10 mouse cellular contexts compared by ENCODE assay signal in the genomic region with DNA sequence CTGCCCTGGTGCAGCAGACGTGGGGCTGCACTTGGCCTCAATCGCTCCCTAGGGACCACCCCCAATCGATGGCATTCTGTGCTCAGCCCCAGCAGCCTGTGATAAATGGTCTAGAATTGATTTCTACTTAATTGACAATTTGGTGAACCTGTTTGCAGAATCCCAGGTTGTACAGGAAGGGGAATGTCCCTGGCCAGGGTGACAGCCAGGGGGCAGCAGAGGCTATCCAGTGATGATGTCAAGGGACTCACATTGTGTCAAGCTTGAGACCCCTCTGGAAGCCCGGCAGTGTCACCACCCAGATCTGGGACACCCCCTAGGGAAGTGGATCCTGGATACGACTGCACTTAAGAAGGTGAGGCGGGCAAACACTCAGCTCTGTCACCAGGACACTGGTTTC. TPM values are rescaled to one million over a fixed set of nuclear protein-coding genes. Genes with fewer than 3 reads are reported as not detected.
DNase-seq lines count a peak whose midpoint lies in the region; TF ChIP-seq lines count a peak whose summit lies in the region.
"Had no signal": no experiment of that assay in that cellular context is flagged by ENCODE, and none has a peak within 500 bp of the region (broad histone marks: within the 10 kb centered on the region; RNA-seq: fewer than 3 reads in every experiment).

No protein-coding gene starts in this region.

- TF ChIP-seq POLR2A in bone marrow macrophage, adult 2 months (IDR thresholded peaks at IDR 0.05; ENCODE audit: borderline replicate concordance, low read depth, low read length), result no peak

- TF ChIP-seq CTCF in bone marrow macrophage, adult 2 months (IDR thresholded peaks at IDR 0.05; ENCODE audit: low read depth, low read length), result peak; percentile 55

- DNase-seq in adrenal gland, adult (ENCODE audit: inconsistent age in 2 of 2, low spot score in 1 of 2), result peak; percentile 57 to 83
- DNase-seq in adrenal gland, adult 8-10 months, result no peak
- DNase-seq in left cerebral cortex, postnatal 4 days, result peak; percentile 78
- no peak for DNase-seq in left cerebral cortex, adult 9 months (ENCODE audit: low spot score in 2 of 2)
- DNase-seq in heart, postnatal 14 days, result peak; percentile 55 to 70
- peak; percentile 65 for DNase-seq in lung, postnatal 36 days
- DNase-seq in thymus, postnatal 14 days, result peak; percentile 80

- no peak overlapping the region for H3K4me3 ChIP-seq in bone marrow macrophage, adult 2 months (ENCODE audit: insufficient read depth, low read length)
- H3K4me3 ChIP-seq: myocyte had no signal

- H3K4me1 ChIP-seq in bone marrow macrophage, adult 2 months (ENCODE audit: control insufficient read depth, insufficient read depth, low read length), result no peaks in the 10 kb centered on the region

- no peak overlapping the region for H3K27ac ChIP-seq in bone marrow macrophage, adult 2 months (ENCODE audit: insufficient read depth, low read depth, low read length)

- intact Hi-C loops in left cerebral cortex, postnatal 4 days (cut with DNase I), result no loop called here
- intact Hi-C loops in heart, postnatal 14 days (cut with DNase I), result loop anchor here (1.0 to 5.0 kb wide), 2 partner anchors 45 to 91 kb away; no protein-coding TSS in a partner anchor

RNA-seq across cellular contexts. Expression of a gene that starts 25.4 kb away (rescaled TPM):
- 1 to 10 TPM in 2 of 4 experiments, under 1 TPM in 1, not detected in 1; 0.48 to 6.4 (median 4.0) TPM for total RNA-seq in adrenal gland, adult 8-10 months (2022)
- total RNA-seq in left cerebral cortex, postnatal 4 days (2021), result not detected
- polyA plus RNA-seq in bone marrow macrophage, adult 2 months (2012; ENCODE audit: insufficient read depth, insufficient read length, missing spikeins), result not detected in 2 replicates
- not detected for total RNA-seq in heart, postnatal 14 days (2021)
- polyA plus RNA-seq: heart, embryonic 14.5 days; myocyte had no signal

RNA-seq across cellular contexts. Expression of a gene that starts 54.7 kb away (rescaled TPM):
- total RNA-seq in adrenal gland, adult 8-10 months (2022), result 10 to 100 TPM; 25.2 to 28.7 (median 26.6) TPM
- 10 to 100 TPM; 15.8 to 17.2 TPM for total RNA-seq in left cerebral cortex, postnatal 4 days (2021)
- polyA plus RNA-seq in bone marrow macrophage, adult 2 months (2012; ENCODE audit: insufficient read depth, insufficient read length, missing spikeins), result 4.2 and 5.6 TPM in 2 replicates
- 10 to 100 TPM; 13.8 to 16.1 TPM for total RNA-seq in heart, postnatal 14 days (2021)

RNA-seq across cellular contexts. Expression of a gene that starts 59.6 kb away (rescaled TPM):
- 10 to 100 TPM; 42.6 to 58.0 (median 46.9) TPM for total RNA-seq in adrenal gland, adult 8-10 months (2022)
- total RNA-seq in left cerebral cortex, postnatal 4 days (2021), result 10 to 100 TPM; 24.6 to 26.5 TPM
- polyA plus RNA-seq in bone marrow macrophage, adult 2 months (2012; ENCODE audit: insufficient read depth, insufficient read length, missing spikeins), result 17.8 and 18.0 TPM in 2 replicates
- 10 to 100 TPM; 16.3 to 19.1 TPM for total RNA-seq in heart, postnatal 14 days (2021)

Comparison
In these comparisons a context has a peak if more than half of its experiments do, and no peak if none do; other contexts are left out.
1. DNase-seq: peak in adrenal gland, adult (2 of 2), left cerebral cortex, postnatal 4 days (single experiment), heart, postnatal 14 days (2 of 2), lung, postnatal 36 days (single experiment) and thymus, postnatal 14 days (single experiment); none in adrenal gland, adult 8-10 months (single experiment) and left cerebral cortex, adult 9 months (0 of 2).